Mouse (Mus musculus): Measurements from ENCODE around the gene Slc36a1. TPM values are rescaled to one million over a fixed set of nuclear protein-coding genes. Genes with fewer than 3 reads are reported as not detected.

Gene Slc36a1
- polyA plus RNA-seq, 1 experiment = 96.4 TPM

DNA sequence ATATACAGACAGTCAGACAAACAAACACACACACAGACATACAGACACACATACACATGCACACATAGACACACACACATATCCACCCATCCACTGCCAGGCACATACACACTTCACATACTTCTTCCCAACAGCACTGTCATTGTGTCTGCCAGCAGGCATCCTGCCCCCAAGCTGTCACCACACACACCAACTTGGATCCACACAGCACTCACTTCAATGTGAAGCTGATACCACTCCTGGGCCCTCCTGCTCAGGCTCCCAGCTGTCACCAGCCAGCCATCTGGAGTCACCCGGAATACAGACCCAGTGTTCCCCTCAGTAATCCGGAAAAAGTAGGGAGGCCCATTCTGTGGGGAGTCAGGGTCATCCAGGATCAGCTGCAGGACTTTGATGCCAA is 61.5 kb downstream of the Slc36a1 start:
- Histone ChIP-seq H3K36me3 (ENCODE audit: control insufficient read depth, insufficient read depth, low read length) (no peaks in the 10 kb centered on the region), H3K4me3 (ENCODE audit: low read depth, low read length) (no peak overlapping the region), H3K4me1 (ENCODE audit: control insufficient read depth, insufficient read depth, insufficient read length, low read length) (no peaks in the 10 kb centered on the region), H3K27me3 (ENCODE audit: control insufficient read depth, insufficient read depth, low read length) (no peaks in the 10 kb centered on the region), H3K27ac (ENCODE audit: insufficient read depth, low read depth, low read length) (no peak overlapping the region)
- WGBS = 58% methylated on average over 2 of the region's 2 CpGs
- TF ChIP-seq CTCF (IDR thresholded peaks at IDR 0.05; ENCODE audit: extremely low read depth, insufficient read length, insufficient replicate concordance, low read depth, low read length) = no peak
- TF ChIP-seq POLR2A (IDR thresholded peaks at IDR 0.05; ENCODE audit: low read depth, low read length) = no peak

DNA sequence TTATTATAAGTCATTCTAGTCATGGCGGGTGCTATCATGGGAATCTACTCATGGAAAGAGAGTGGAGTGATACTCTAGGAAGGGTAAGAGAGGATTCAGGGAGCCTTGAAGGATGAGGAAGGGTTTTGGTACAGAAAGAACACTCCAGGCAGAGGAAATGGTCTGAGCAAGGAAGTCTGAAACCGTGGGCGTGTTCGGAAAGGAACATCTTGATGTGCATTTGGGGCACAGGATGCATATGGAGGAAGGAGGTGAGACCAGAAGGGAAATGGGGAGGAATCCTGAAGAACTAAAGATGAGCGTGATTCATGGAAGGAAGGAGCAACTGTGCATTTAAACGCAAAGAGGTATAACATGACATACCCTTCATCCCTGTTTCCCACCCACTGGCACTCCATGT is 64.4 kb downstream of the Slc36a1 start:
- Histone ChIP-seq H3K36me3 (ENCODE audit: control insufficient read depth, insufficient read depth, low read length) (no peaks in the 10 kb centered on the region), H3K4me3 (ENCODE audit: low read depth, low read length) (no peak overlapping the region), H3K27me3 (ENCODE audit: control insufficient read depth, insufficient read depth, low read length) (no peaks in the 10 kb centered on the region), H3K27ac (ENCODE audit: insufficient read depth, low read depth, low read length) (no peak overlapping the region), H3K4me1 (ENCODE audit: control insufficient read depth, insufficient read depth, insufficient read length, low read length) (no peaks in the 10 kb centered on the region)
- WGBS = 89% methylated on average over 6 of the region's 6 CpGs
- TF ChIP-seq POLR2A (IDR thresholded peaks at IDR 0.05; ENCODE audit: low read depth, low read length) = no peak
- no peak for TF ChIP-seq CTCF (IDR thresholded peaks at IDR 0.05; ENCODE audit: extremely low read depth, insufficient read length, insufficient replicate concordance, low read depth, low read length)

DNA sequence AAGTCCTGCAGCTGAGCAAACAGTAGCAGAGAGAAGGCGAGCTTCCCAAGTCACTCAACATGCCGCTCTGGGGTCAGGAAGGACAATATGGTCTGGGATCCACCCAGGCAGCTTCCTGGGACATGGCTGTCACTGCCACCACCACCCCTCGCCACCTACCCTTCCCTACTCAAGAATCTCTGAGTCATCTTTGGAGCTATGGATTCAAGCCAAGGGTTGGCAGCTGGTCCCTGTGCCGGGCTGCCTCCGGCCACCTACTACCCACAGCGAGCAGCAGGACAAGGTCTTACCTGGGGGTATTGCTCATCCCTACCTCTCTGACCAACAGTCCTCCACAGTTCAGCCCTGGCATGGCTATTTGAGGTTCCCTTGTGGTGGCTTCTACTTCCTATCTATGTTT is 70.6 kb downstream of the Slc36a1 start:
- no peak overlapping the region for H3K4me3 ChIP-seq (ENCODE audit: low read depth, low read length)
- no peak for TF ChIP-seq CTCF (IDR thresholded peaks at IDR 0.05; ENCODE audit: extremely low read depth, insufficient read length, insufficient replicate concordance, low read depth, low read length)
- no peak for TF ChIP-seq POLR2A (IDR thresholded peaks at IDR 0.05; ENCODE audit: low read depth, low read length)
- no peaks in the 10 kb centered on the region for H3K4me1 ChIP-seq (ENCODE audit: control insufficient read depth, insufficient read depth, insufficient read length, low read length)
- 54% methylated on average over 6 of the region's 6 CpGs for WGBS
- H3K36me3 ChIP-seq (ENCODE audit: control insufficient read depth, insufficient read depth, low read length) = no peaks in the 10 kb centered on the region
- no peaks in the 10 kb centered on the region for H3K27me3 ChIP-seq (ENCODE audit: control insufficient read depth, insufficient read depth, low read length)
- H3K27ac ChIP-seq (ENCODE audit: insufficient read depth, low read depth, low read length) = no peak overlapping the region

Other genes with a start within 250 kb of the Slc36a1 start
- gene Tnip1, start 241.4 kb upstream of the Slc36a1 start, polyA plus RNA-seq (2012; rRNA removed) = 47.9 and 122 TPM in 2 replicates
- gene Anxa6, start 170.9 kb upstream of the Slc36a1 start, polyA plus RNA-seq (2012; rRNA removed) = 23.1 and 30.1 TPM in 2 replicates
- gene Ccdc69, start 126.2 kb upstream of the Slc36a1 start, polyA plus RNA-seq (2012; rRNA removed) = 1.1 and 1.7 TPM in 2 replicates
- gene Gm2a, start 106.2 kb upstream of the Slc36a1 start, polyA plus RNA-seq (2012; rRNA removed) = 16.6 and 24.2 TPM in 2 replicates
- 0.18 and 0.23 TPM in 2 replicates for gene Slc36a3, start 52.6 kb upstream of the Slc36a1 start, polyA plus RNA-seq (2012; rRNA removed)
- 0.90 and 1.6 TPM in 2 replicates for gene Slc36a2, start 19.3 kb upstream of the Slc36a1 start, polyA plus RNA-seq (2012; rRNA removed)
- 0.03 TPM in 1 of 2 replicates, not detected in the other for gene Fat2, start 132.2 kb downstream of the Slc36a1 start, polyA plus RNA-seq (2012; rRNA removed)
- gene Sparc, start 218.8 kb downstream of the Slc36a1 start, polyA plus RNA-seq (2012; rRNA removed) = 278 and 350 TPM in 2 replicates

Measured in small intestine, adult 2 months (tissue).